8 mouse cellular contexts compared by ENCODE assay signal in genomic region chr7:68480770-68481169, GRCm38 (mm10).
DNase-seq lines count a peak whose midpoint lies in the region; ATAC-seq and TF ChIP-seq lines count a peak whose summit lies in the region.
"Had no signal": no experiment of that assay in that cellular context is flagged by ENCODE, and none has a peak within 500 bp of the region (broad histone marks: within the 10 kb centered on the region; RNA-seq: fewer than 3 reads in every experiment).

No protein-coding gene starts in this region.

- DNase-seq in MEL (ENCODE audit: low read depth, low spot score) = peak; percentile 3
- DNase-seq in adrenal gland, postnatal 14 days = peak; percentile 75
- peak; percentile 36 for DNase-seq in embryo, embryonic 11.5 days (ENCODE audit: low read depth, low spot score)
- peak; percentile 84 for DNase-seq in heart, embryonic 10.5 days (ENCODE audit: low spot score)
- peak; percentile 77 to 83 for DNase-seq in kidney, postnatal 4 days
- peak; percentile 56 for DNase-seq in right cerebral cortex, postnatal 14 days

- TF ChIP-seq RAD21 in MEL (IDR thresholded peaks at IDR 0.05; ENCODE audit: low read depth, low read length) = no peak; the same call in 1 of the 2 replicates

- no peak for TF ChIP-seq EP300 in MEL (IDR thresholded peaks at IDR 0.05; ENCODE audit: low read depth in 1 of 2, low read length in 2 of 2)

- H3K9me3 ChIP-seq in MEL (replicated peaks; ENCODE audit: insufficient read depth, low read length) = no peaks in the 10 kb centered on the region
- H3K9me3 ChIP-seq in heart, embryonic 10.5 days = no peaks in the 10 kb centered on the region
- no peaks in the 10 kb centered on the region for H3K9me3 ChIP-seq in lung, embryonic 16.5 days (ENCODE audit: control insufficient read depth, low read length)
- H3K9me3 ChIP-seq: stomach, embryonic 15.5 days had no signal

- no peak for TF ChIP-seq POLR2A in MEL (IDR thresholded peaks at IDR 0.05; ENCODE audit: control insufficient read depth in 1 of 2, insufficient read depth in 1 of 2, low read depth in 1 of 2, low read length in 2 of 2, poor library complexity in 1 of 2)

- peak; percentile 38; the same call in 1 of the 2 replicates for ATAC-seq in lung, embryonic 16.5 days (ENCODE audit: low read depth)

- no peak overlapping the region for H3K4me2 ChIP-seq in lung, embryonic 16.5 days (ENCODE audit: low read depth, low read length)
- H3K4me2 ChIP-seq: stomach, embryonic 15.5 days had no signal

- no peak overlapping the region for H3K9ac ChIP-seq in MEL (ENCODE audit: control insufficient read depth, low read depth, low read length, poor library complexity, severe bottlenecking)
- H3K9ac ChIP-seq in lung, embryonic 16.5 days (ENCODE audit: low read length) = no peak overlapping the region
- H3K9ac ChIP-seq: stomach, embryonic 15.5 days had no signal

- H3K27ac ChIP-seq in MEL (ENCODE audit: control insufficient read depth, low read depth, low read length) = no peak overlapping the region
- H3K27ac ChIP-seq in heart, embryonic 10.5 days = no peak overlapping the region
- no peak overlapping the region for H3K27ac ChIP-seq in lung, embryonic 16.5 days (ENCODE audit: low read length)
- H3K27ac ChIP-seq: stomach, embryonic 15.5 days had no signal

- H3K27me3 ChIP-seq in MEL (ENCODE audit: control insufficient read depth in 1 of 2, insufficient read depth in 2 of 2, low read length in 2 of 2) = no peaks in the 10 kb centered on the region
- H3K27me3 ChIP-seq in heart, embryonic 10.5 days (ENCODE audit: insufficient read depth, poor library complexity, severe bottlenecking) = peaks cover 29% of the 10 kb centered on the region
- no peaks in the 10 kb centered on the region; the same call in 1 of the 2 replicates for H3K27me3 ChIP-seq in lung, embryonic 16.5 days (ENCODE audit: control insufficient read depth, insufficient read depth, low read depth, low read length)
- H3K27me3 ChIP-seq: stomach, embryonic 15.5 days had no signal

- H3K36me3 ChIP-seq in MEL (ENCODE audit: control insufficient read depth in 1 of 2, insufficient read depth in 2 of 2, low read length in 2 of 2) = no peaks in the 10 kb centered on the region
- no peaks in the 10 kb centered on the region for H3K36me3 ChIP-seq in heart, embryonic 10.5 days
- H3K36me3 ChIP-seq in lung, embryonic 16.5 days (ENCODE audit: control insufficient read depth, insufficient read depth, low read length) = no peaks in the 10 kb centered on the region
- H3K36me3 ChIP-seq: stomach, embryonic 15.5 days had no signal

- peak; percentile 11 to 25 (median 18); a peak in 1 of 6 replicates for TF ChIP-seq CTCF in MEL (IDR thresholded peaks at IDR 0.05 in 2 of 3, conservative IDR thresholded peaks at IDR 0.05 in 1 of 3; ENCODE audit: control insufficient read depth in 1 of 3, insufficient read depth in 1 of 3, low read depth in 2 of 3, low read length in 3 of 3, poor library complexity in 1 of 3, severe bottlenecking in 1 of 3)

- H3K4me3 ChIP-seq in MEL (ENCODE audit: control insufficient read depth in 1 of 2, insufficient read depth in 1 of 2, low read depth in 2 of 2, low read length in 2 of 2) = no peak overlapping the region
- H3K4me3 ChIP-seq in heart, embryonic 10.5 days = no peak overlapping the region
- no peak overlapping the region for H3K4me3 ChIP-seq in lung, embryonic 16.5 days (ENCODE audit: low read length)
- H3K4me3 ChIP-seq: stomach, embryonic 15.5 days had no signal

- no peaks in the 10 kb centered on the region for H3K79me2 ChIP-seq in MEL (ENCODE audit: control insufficient read depth, insufficient read depth, low read length, poor library complexity)

- no peaks in the 10 kb centered on the region for H3K4me1 ChIP-seq in MEL (ENCODE audit: control insufficient read depth in 1 of 2, insufficient read depth in 2 of 2, low read length in 2 of 2)
- no peaks in the 10 kb centered on the region for H3K4me1 ChIP-seq in heart, embryonic 10.5 days
- H3K4me1 ChIP-seq in lung, embryonic 16.5 days (replicated peaks; ENCODE audit: control insufficient read depth, insufficient read depth, low read length) = no peaks in the 10 kb centered on the region
- H3K4me1 ChIP-seq: stomach, embryonic 15.5 days had no signal

- WGBS in heart, embryonic 10.5 days = 25% methylated on average over 7 of the region's 7 CpGs
- 19% methylated on average over 7 of the region's 7 CpGs for WGBS in lung, embryonic 16.5 days

TF ChIP-seq in MEL, 35 proteins besides CTCF, POLR2A, EP300 and RAD21:
- no peak for TF ChIP-seq JUND (IDR thresholded peaks at IDR 0.05; ENCODE audit: low read depth, low read length)
- 0 out of 2 replicates have a peak, but pooled peaks have one; percentile 6 for TF ChIP-seq SMC3 (IDR thresholded peaks at IDR 0.05; ENCODE audit: low read depth, low read length)

Comparison
In these comparisons a context has a peak if more than half of its experiments do, and no peak if none do; other contexts are left out.
1. DNase-seq: peak in every context shown above with its lines; median percentile 84 in heart, embryonic 10.5 days; 80 in kidney, postnatal 4 days; 75 in adrenal gland, postnatal 14 days; 56 in right cerebral cortex, postnatal 14 days; 36 in embryo, embryonic 11.5 days; 3 in MEL.